Mouse (Mus musculus) 416B (cell line): Measurements from ENCODE around the gene Nbea.

Experiments used
- DNase-seq: peaks from one replicate; pipeline ENCODE4 v3.0.0; 2011; ENCODE audit warnings: low read depth

Gene Nbea

DNA sequence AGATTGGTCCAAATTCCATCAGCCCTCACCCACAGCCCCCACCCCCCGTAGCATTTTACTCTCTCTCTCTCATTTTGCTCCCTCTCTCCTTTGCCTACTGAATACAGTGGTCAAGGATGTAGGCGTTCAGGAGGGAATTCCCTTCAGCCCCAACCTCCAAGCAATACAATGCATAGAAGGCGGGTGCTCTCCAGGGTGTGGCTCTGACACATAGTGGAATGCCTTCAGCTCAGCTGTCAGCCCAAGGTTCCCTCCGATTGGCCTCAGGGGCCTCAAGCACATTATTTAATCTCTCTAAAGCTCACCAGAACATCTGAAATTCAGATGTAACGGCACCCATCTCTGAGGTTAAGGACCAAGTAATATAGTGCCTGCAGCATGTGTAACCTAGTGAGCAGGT, 590.2 kb downstream of the Nbea start:
- DNase-seq = no peak

DNA sequence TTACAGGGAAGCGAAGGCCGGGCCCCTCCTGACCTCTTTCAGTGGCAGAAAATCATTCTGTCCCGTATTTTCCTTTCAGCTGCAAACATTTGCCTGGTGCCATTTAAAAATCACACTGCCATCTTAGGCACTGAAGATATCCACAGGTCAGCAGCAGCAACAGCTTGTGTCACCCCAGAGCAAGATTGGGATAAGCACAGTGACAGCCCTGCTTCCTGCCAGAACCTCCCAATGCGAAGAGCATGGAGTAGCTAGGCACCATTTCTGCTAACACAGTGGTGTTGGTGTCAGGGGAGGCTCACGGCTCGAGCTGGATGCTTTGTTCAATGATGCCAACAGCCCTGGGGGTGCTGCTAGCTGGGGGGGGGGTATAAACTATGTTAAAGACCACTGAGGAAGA, 592.8 kb downstream of the Nbea start:
- DNase-seq = no peak

DNA sequence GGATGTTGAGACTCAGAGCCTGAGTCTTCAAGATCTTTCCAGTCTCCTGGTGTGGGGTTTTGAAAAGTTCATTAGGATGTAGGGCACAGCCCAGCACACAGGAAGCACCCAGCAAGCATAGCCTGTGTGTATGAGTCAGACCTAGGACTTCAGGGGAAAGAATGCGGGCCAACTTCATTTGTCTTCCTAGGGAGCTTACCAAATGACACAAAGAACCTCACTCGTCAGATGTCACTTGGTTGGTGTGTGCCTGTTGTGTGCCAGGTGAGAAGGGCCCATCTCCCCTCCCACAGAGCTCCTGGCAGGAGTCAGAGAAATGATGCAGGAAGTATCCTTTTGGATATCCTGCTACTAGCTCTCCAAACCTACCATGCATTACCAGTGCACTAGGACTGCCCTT, 593.2 kb downstream of the Nbea start:
- no peak for DNase-seq

DNA sequence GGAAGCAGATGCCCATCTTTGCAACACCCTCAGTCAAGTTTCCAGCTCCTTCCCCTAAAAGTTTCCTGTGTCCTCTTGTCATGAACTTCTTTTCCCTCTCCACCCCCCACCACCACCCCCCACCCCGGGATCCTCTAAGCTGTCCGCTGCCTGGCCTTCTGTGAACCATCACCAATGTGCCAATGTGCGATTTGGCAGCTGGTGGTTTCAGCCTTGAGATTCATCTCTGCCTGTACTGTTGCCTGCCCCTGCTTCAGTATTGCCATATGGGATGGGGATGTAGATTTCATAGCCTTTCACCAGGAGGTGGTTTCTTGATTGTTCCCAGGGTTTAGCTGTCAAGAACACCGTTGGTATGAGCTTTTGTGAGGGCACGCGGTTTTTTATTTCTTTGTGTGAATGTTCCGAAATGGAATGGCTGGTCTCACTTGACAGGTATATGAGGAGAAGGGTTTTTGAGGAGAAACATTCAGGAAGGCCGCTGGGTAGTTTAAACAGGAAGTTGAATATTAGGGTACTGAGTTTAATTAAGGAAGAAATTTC, 594.0 kb downstream of the Nbea start:
- DNase-seq = no peak

DNA sequence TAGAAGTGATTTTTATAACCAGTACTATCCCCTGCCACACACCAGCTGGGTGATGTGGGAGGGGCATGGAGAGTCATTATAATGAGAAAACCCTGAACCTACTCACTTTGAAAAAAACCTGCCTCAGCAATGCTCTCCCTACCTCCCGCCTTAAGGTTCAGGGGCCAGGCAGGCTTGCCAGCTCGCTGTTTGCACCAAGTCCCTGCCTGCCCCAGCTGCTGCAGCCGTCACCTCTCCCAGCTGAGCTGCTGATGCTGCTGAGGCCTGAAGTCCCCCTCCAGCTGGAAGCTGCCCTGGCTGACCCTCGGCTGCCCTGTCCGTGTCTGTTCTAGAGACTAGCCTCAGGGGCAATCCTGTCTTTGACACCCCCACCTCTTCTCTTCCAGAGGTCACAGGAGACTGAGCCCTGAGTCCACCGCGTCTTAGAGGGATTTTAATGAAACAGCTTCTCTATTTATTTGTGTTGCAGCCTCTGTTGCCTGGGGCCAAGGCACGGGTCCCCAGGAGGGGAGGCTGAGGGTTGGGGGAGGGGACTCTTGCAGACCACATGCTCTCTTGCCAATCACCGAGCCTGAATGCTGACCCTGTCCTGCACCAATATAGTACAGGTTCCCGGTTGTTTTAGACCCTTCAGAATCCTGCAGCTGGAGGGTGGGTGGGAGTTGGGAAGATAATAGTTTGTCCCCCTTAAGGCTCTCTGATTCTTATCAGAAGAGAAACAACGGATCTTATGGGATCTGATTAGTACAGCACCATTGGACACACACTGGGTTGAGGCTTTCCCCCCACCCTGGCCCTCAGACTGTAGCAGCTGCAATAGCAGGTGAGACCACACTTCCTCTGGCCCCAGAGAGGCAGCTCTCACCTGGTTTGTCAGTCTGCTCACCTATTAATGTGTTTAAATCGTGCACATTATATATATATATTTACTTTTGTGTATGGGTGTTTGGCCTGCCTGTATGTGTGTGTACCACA, 595.2 kb downstream of the Nbea start:
- no peak for DNase-seq

DNA sequence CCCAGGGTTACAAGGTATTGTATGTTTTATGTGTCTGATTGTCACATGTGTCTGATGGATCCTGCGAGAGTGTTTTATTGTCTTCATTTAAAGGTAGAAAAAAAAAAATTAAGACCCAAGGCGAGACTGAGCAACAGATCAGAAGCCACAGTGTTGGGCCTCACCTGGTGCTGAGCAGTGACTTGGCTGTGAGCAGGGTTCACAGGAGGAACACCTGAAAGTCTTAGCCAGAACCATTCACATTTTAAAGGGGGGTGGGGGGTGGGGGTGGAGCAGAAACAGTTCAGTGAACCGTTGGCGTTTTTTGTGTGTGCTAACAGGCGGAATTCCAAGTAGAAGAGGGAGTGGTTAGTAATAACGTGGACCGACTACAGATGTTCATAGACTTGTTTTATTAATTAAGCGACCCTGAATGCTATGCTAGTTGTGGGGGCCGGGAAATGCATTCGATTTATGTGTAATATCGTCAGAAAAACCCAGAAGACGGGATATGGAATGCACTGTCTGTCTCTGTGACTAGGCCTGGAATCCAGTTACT, 596.0 kb downstream of the Nbea start:
- no peak for DNase-seq
